Mouse (Mus musculus) 416B (cell line): ENCODE measurements around the gene Car5a.

Experiments
- DNase-seq: peaks from one replicate; pipeline ENCODE4 v3.0.0; 2011; ENCODE audit warnings: low read depth

Car5a gene

GRCm38 (mm10) chr8:121944831-121945230, at the start of gene Car5a:
Gene Car5a (minus strand): TSS chr8:121944904.
- no peak for DNase-seq

GRCm38 (mm10) chr8:121992911-121993310, 48.2 kb upstream of the Car5a start:
- DNase-seq: no peak

- no peak for DNase-seq
Measured at GRCm38 (mm10) chr8:121991611-121992010, 46.9 kb upstream of the Car5a start.

DNA sequence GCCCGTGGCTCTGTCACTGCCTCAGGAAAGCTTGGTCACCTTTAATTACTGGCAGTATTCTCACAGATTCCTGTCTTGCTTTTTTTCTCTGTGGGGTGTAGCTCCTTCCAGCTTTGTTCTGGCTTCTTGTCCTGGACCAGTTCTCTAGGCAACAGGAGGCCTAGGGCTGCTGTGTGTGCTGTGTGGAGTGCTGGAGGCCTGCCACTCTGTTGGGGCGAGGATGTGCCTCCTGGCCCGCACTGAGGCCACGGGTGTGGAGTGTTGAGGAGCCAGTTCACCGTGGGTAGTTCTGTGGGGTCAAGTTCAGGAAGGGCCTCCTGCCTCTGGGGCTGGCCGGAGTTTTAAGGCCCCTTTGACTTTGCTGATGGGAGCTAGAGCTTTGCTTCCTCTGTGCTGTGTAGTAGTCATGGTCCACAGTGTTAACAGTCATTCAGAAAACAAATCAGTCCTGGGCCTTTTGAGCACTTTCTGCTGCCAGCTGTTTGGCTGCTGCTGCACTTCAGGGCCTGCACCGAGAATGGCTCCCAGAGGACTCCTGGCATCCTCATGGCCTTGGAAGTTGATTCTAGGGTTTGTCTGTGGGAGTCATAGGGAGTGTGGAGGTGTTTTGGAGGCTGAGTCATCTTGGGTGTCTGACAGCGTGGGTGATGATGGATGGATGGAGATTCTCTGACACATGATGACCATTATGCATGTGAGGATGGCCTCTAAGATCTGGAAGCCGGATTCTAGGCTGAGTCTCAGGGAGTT, 46.0 kb upstream of the Car5a start:
- DNase-seq: no peak

DNA sequence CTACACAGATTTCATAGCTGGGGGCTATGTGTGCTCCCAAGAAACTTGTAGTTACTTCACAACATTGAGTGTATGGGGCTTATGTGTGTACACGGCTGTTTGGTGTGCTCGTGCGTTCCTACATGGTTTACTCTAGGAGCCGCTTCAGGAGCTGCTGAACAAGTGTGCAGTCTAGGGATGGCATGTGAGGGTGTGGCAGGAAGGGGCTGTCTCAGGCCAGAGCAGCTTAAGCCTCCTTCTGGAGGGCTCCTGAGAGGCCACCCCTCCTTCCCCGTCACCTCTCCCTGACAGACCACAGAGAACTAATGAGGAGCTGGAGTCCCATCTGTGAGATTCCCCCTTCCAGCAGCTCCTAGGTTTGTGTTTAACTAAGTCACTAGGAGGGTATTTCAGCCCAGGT, 43.2 kb upstream of the Car5a start:
- no peak for DNase-seq

DNA sequence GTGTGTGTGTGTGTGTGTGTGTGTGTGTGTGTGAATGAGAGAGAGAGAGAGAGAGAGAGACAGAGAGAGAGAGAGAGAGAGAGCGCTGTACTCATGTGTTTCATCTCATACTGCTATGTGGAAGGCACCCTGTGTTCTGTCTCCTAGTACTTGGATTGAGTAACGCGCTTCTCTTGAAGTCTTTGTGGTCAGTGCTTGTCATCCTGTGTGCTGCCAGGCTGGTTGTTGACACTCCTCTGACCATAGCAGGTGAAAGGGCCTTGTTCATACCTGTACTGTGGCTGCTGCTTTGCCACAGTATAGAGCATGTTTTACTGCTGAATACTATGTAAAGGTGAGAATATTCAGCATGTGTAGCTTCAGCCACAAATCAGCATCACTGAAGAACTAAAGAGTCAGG, 41.0 kb upstream of the Car5a start:
- DNase-seq: no peak

DNA sequence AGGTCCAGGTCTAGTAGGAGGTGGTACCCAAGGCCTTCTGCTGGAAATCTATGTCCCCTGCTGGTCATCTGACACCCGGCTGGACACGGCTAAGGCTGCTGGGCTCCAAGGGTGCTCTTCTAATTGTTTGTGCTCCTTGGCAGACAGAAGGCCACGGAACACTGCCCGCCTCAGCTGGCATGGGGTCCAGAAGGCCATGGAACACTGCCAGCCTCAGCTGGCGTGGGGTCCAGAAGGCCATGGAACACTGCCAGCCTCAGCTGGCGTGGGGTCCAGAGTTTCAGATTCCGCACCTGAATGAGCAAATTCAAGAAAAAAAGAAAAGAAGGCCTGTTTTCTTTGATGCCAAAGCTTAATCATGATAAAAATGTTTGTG, 36.8 kb upstream of the Car5a start:
- DNase-seq: no peak

- no peak for DNase-seq
Measured at GRCm38 (mm10) chr8:121980792-121981519, 36.3 kb upstream of the Car5a start.

DNA sequence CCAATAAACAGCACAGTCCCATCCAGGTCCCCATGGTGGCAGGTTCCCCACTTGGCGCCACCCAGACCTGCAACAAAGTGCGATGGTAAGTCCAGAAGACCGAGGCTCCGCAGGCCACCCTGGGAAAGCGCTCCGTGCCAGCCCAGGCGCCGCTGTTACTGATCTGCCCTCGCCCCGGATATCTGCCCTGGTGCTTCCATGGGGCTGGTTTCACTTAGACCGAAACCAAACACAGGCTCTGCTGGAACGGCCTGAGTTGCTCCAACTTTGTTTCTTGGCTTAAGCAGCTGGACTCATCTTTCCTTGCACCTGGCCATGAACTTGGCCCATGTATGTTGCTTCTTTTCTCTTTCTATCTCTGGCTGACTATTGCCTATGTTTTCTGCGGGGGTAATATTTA, 34.0 kb upstream of the Car5a start:
- no peak for DNase-seq

DNA sequence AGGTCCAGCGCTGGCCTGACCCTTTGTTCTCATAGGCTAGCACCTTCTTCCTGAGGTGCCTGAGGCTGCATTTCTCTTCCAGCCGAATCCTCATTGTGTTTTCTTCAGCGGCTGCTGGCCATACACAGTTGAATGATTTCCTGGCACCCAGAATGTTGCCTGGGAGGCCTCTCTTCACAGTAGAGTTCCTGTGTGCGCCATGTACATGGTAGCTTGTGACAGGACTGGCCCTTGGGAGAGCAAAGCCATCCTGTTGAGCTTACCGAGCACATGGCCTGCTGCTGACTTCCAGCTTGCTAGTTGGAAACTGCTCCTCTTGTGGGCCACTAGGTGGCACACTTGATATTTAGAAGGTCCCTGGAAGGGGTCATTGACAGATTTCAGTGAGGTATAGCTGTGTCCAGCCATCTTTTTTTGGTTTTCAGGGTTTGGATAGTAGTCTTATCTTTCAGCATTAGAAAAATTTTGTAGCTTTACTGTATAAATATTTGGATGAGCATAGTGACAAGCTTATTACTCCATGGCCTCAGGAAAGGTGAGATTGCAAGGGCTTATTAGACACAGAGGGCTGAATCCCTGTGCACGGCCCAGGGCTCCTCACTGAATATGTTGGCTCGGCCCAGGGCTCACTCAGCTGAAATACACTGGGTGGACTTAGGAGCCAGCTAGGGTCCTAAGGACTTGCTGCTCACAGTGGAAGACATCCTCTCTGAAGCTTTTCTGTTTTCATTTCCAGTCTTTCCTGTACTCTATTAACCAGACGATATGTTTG, 33.3 kb upstream of the Car5a start:
- DNase-seq: peak; percentile 81

GRCm38 (mm10) chr8:121973906-121974305, 29.2 kb upstream of the Car5a start:
- no peak for DNase-seq

DNA sequence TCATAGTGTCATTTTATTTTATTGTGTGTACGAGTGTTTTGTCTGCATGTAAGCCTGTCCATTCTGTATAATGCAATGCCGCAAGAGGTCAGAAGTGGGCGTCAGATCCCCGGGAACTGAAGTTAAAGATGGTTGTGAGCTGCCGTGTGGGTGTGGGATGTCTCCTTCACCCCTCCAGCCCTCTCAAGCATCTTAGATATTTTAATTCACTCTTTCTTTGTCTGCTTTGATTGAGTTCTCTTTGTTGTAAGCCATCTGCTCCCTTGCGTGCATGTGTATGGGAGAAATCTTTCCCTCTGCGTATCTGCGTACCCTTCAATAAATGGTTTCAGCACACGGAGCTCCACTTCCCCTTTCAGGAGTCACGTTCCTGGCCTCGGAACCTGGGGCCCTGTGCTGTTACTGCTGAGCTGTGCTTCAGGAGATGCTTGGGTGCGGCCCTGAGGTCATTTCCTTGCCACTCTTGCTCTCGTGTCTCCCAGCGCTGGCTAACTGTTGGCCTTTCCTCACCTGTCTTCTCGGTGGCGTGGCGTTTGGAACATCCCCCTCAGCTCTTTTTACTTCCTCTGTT, 26.9 kb upstream of the Car5a start:
- no peak for DNase-seq

GRCm38 (mm10) chr8:121970225-121970624, 25.5 kb upstream of the Car5a start:
- no peak for DNase-seq

DNA sequence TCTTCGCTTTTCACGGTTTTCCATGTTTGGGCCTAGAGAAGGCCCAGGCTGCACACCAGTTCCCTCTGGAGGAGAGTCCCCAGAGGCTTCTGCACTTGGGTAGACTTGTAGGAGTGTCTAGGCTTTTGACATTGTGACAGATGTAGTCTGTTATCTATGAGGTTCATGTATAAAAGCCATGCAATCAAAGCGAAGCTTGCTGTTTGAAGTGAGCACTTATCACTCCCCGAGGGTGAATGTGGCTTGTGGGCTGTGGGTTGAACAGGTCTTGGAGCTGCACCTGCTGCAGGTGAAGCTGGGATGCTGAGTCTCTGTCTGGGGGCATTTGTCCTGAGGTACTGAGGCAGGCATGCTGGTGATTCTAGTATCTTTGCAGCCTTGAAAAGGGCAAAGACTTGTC, 23.8 kb upstream of the Car5a start:
- no peak for DNase-seq

- no peak for DNase-seq
Measured at GRCm38 (mm10) chr8:121967977-121968376, 23.3 kb upstream of the Car5a start.

DNA sequence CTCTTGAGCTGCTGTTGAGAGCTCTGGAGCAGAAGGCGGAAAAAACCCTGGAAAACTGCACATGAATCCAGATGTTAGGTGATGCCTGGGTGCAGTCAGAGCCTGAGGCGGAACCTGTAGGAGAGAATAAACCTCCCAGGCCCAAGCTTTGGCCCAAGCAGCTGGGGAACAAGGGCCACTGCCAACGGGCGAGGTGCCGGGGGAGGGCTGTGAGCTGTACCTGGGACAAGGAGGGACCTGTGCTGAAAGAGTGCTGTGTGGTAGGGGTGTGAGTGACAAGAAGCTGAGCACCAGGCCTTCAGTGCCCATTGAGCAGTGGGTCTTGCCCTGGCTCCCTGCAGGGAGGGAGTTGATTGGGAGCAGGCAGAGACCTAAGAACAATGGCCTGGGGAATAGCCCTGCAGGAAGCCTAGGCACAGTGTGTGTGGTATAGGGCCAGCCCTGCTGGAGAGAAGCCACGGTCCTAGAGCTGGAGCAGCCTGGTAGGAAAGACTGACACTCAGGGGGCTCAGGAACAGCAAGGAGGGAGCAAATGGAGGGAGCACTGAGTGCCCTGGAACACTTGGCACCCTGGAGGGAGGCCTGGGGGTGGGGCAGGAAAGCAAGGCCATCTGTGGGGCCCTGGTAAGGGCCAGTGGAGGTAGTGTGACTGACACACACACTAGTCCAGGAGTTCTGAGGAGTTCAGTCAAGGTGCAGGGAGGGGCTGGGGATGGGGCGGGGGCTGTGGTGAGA, 22.2 kb upstream of the Car5a start:
- DNase-seq: no peak

GRCm38 (mm10) chr8:121966110-121966509, 21.4 kb upstream of the Car5a start:
- no peak for DNase-seq

- DNase-seq: no peak
Measured at GRCm38 (mm10) chr8:121964716-121965512, 20.2 kb upstream of the Car5a start.

GRCm38 (mm10) chr8:121962892-121963291, 18.2 kb upstream of the Car5a start:
- peak; percentile 62 for DNase-seq

DNA sequence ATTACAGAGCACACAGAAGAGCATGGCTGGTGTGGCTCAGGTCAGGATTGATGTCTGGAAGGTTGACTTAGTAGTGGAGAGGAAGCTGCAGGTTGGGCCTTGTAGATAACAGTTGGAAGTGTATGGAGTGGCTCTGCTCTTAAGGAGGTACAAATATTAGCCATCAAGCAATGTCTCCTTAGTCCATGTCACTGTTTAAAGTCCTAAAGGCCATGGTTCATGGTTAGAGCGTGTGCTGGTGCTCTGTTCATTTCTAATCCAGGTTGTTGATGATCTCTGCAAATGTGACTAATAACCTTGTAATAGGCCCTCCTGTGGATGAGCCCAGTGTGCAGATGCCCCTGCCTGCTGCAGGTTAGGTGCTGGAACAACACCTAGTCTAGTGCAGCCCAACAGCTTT, 13.7 kb upstream of the Car5a start:
- no peak for DNase-seq
